Mouse (Mus musculus): ENCODE measurements around the gene Fmn2.

- TF ChIP-seq CTCF (IDR thresholded peaks at IDR 0.05; ENCODE audit: control insufficient read depth, insufficient read depth, insufficient read length): no peak
- no peak for TF ChIP-seq MYOG (IDR thresholded peaks at IDR 0.05; ENCODE audit: control insufficient read depth, extremely low read depth, insufficient read length)
- TF ChIP-seq USF1 (IDR thresholded peaks at IDR 0.05; ENCODE audit: low read depth): no peak
- no peak for TF ChIP-seq FOSL1 (IDR thresholded peaks at IDR 0.05; ENCODE audit: insufficient read depth, low read length, poor library complexity, severe bottlenecking)
- no peak for TF ChIP-seq CEBPB (IDR thresholded peaks at IDR 0.05; ENCODE audit: low read depth)
- no peak for TF ChIP-seq MAX (IDR thresholded peaks at IDR 0.05)
Measured at GRCm38 (mm10) chr1:174844786-174845185, 343.2 kb downstream of the Fmn2 start.
